Mouse (Mus musculus) liver, adult 2 months (tissue): ENCODE results near the gene Zeb2. TPM values are rescaled to one million over a fixed set of nuclear protein-coding genes. Genes with fewer than 3 reads are reported as not detected.

Experiments used
- DNase-seq: peaks from one replicate; pipeline ENCODE4 v3.0.0-alpha.2; 2011; ENCODE audit warnings: low read depth, low spot score; ENCODE audit errors: extremely low read depth
- H3K27ac ChIP-seq: fragments of 200-500 bp; replicated peaks from 2 replicates; pipeline ENCODE4 v1.5.1; 2012; ENCODE audit warnings: low read depth, mild to moderate bottlenecking, control low read depth, inconsistent platforms, low read length; ENCODE audit not compliant: insufficient read depth
- H3K27me3 ChIP-seq: fragments of 200-500 bp; 2 replicates; pipeline ENCODE4 v1.6.1; 2012; ENCODE audit warnings: mild to moderate bottlenecking, moderate library complexity, low read length, inconsistent platforms; ENCODE audit not compliant: control insufficient read depth, insufficient read depth
- H3K36me3 ChIP-seq: fragments of 200-500 bp; 2 replicates; pipeline ENCODE4 v1.6.1; 2012; ENCODE audit warnings: low read length, inconsistent platforms; ENCODE audit not compliant: control insufficient read depth, insufficient read depth
- H3K4me1 ChIP-seq: fragments of 200-500 bp; 2 replicates; pipeline ENCODE4 v1.6.1; 2011; ENCODE audit warnings: low read length; ENCODE audit not compliant: control insufficient read depth, insufficient read depth
- H3K4me3 ChIP-seq: fragments of 200-500 bp; 2 replicates; pipeline ENCODE4 v1.5.1; 2011; ENCODE audit warnings: low read depth, mild to moderate bottlenecking, control low read depth, low read length, moderate library complexity; ENCODE audit not compliant: insufficient read depth
- H3K79me2 ChIP-seq: fragments of 200-500 bp; 2 replicates; pipeline ENCODE4 v1.6.1; 2012; ENCODE audit warnings: inconsistent platforms, mild to moderate bottlenecking, low read length, moderate library complexity; ENCODE audit not compliant: control insufficient read depth, insufficient read depth
- H3K9ac ChIP-seq: fragments of 200-500 bp; 2 replicates; pipeline ENCODE4 v1.6.1; 2012; ENCODE audit warnings: low read depth, mild to moderate bottlenecking, control low read depth, inconsistent platforms, low read length
- CTCF ChIP-seq: fragments of 200-500 bp; IDR thresholded peaks from 2 replicates; pipeline ENCODE4 v1.5.1; 2011; ENCODE audit warnings: low read depth, low read length, control low read depth
- POLR2A ChIP-seq: fragments of 200-500 bp; IDR thresholded peaks from 2 replicates; pipeline ENCODE4 v1.6.1; 2011; ENCODE audit warnings: low read length, control low read depth; ENCODE audit not compliant: insufficient read depth; ENCODE audit errors: extremely low read depth
- WGBS: fragments of 180-500 bp; shearing (Covaris S2); methylation state at CpG from one replicate; pipeline ENCODE4 v1.1.7; 2018; 5-methylcytosine and 5-hydroxymethylcytosine counted together
- polyA plus RNA-seq: library from polyadenylated mRNA; depleted of rRNA; stranded (reverse); fragments of >200 nt; gene quantifications from 2 replicates; pipeline ENCODE4 v1.2.3, GENCODE M21; 2012
- total RNA-seq: library from RNA; depleted of rRNA; stranded (reverse); fragments of >200 nt; gene quantifications from 2 replicates; pipeline ENCODE4 v1.2.3, GENCODE M21; 2014

The Zeb2 gene
- total and polyA plus RNA-seq, 2 experiments: 4.9 to 15.5 TPM

GRCm38 (mm10) chr2:44979042-44979721 lies 138.0 kb downstream of the Zeb2 start:
- 0 out of 2 replicates have a peak, but pooled peaks cover 3% of the 10 kb centered on the region for H3K4me1 ChIP-seq
- H3K9ac ChIP-seq: no peak overlapping the region
- H3K27ac ChIP-seq: no peak overlapping the region
- no peak for DNase-seq
- H3K4me3 ChIP-seq: no peak overlapping the region
- H3K79me2 ChIP-seq: no peaks in the 10 kb centered on the region
- TF ChIP-seq CTCF (no peak), POLR2A (no peak)
- no peaks in the 10 kb centered on the region for H3K36me3 ChIP-seq
- H3K27me3 ChIP-seq: no peaks in the 10 kb centered on the region
- 10% methylated on average over 18 of the region's 18 CpGs for WGBS

DNA sequence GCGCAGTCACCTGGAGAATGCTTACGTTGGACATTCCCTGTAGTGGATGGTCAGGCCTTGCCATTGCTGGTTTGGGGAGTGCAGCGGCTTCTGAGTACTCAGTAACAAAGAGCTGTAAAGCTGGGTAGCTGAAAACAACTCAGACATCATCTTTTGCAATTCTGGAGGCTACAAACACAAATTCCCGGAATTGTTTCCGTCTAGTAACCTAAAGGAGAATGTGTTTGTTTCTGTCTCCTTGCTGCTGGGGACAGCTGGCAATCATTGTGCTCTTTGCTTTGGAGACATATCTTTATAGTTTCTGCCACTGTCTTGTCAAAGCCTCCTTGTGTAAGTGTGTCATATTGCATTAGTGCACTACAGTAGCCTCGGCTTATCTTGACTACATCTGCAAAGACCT lies 139.2 kb downstream of the Zeb2 start:
- H3K27ac ChIP-seq: no peak overlapping the region
- no peaks in the 10 kb centered on the region for H3K79me2 ChIP-seq
- TF ChIP-seq POLR2A (no peak), CTCF (no peak)
- no peaks in the 10 kb centered on the region for H3K27me3 ChIP-seq
- no peak overlapping the region for H3K4me3 ChIP-seq
- 93% methylated on average over 6 of the region's 6 CpGs for WGBS
- H3K9ac ChIP-seq: no peak overlapping the region
- H3K36me3 ChIP-seq: no peaks in the 10 kb centered on the region
- H3K4me1 ChIP-seq: 0 out of 2 replicates have a peak, but pooled peaks cover 3% of the 10 kb centered on the region
- no peak for DNase-seq

GRCm38 (mm10) chr2:44977556-44977955 lies 139.6 kb downstream of the Zeb2 start:
- no peaks in the 10 kb centered on the region for H3K36me3 ChIP-seq
- H3K27me3 ChIP-seq: no peaks in the 10 kb centered on the region
- no peak overlapping the region for H3K9ac ChIP-seq
- 84% methylated on average over 2 of the region's 2 CpGs for WGBS
- no peak for DNase-seq
- no peaks in the 10 kb centered on the region for H3K79me2 ChIP-seq
- no peak overlapping the region for H3K4me3 ChIP-seq
- no peak for TF ChIP-seq CTCF
- TF ChIP-seq POLR2A: no peak
- H3K27ac ChIP-seq: no peak overlapping the region
- H3K4me1 ChIP-seq: 0 out of 2 replicates have a peak, but pooled peaks cover 3% of the 10 kb centered on the region

DNA sequence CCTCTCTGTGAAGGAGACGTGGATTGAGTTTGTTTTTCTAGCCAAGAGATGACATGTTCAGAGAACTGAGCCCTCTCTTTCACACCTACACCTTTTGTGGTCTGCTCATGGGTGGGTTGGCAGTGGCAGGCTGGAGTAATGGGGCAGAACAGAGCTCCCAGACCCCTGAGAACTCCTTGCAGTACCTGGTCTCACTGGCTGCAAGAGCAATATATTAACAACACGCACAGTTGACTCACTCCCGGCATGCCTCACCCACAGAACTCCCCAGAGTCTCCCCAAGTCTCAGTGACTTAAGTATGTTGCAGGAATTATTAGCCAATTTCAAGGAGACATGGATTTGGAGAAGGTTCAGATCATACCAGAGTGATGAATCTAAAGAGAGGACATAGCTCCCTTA lies 140.1 kb downstream of the Zeb2 start:
- H3K4me1 ChIP-seq: 0 out of 2 replicates have a peak, but pooled peaks cover 3% of the 10 kb centered on the region
- H3K4me3 ChIP-seq: no peak overlapping the region
- no peak for TF ChIP-seq POLR2A
- no peaks in the 10 kb centered on the region for H3K79me2 ChIP-seq
- 93% methylated on average over 3 of the region's 3 CpGs for WGBS
- H3K27me3 ChIP-seq: no peaks in the 10 kb centered on the region
- no peaks in the 10 kb centered on the region for H3K36me3 ChIP-seq
- H3K27ac ChIP-seq: no peak overlapping the region
- H3K9ac ChIP-seq: no peak overlapping the region
- DNase-seq: no peak

DNA sequence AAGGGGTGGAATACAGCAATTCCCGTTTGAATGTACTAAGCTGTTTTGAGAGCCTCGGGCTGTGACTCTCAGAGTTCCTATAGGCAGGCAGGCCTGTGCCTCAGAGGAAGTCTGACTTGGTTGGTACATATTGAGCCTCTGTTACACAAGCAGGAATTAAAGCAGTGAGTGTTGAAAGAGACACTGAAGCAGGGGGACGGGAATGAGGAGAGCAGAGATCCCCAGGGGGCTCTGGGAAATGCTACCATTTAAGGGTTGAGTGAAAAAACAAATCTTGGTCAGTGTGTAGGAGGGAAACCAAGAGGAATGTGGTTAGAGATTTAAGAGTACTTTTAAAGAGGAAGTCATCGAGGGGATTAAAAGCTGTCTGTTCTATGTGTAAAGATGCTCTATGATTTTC lies 140.7 kb downstream of the Zeb2 start:
- TF ChIP-seq POLR2A (no peak), CTCF (no peak)
- no peak for DNase-seq
- Histone ChIP-seq H3K79me2 (no peaks in the 10 kb centered on the region), H3K27ac (no peak overlapping the region), H3K27me3 (no peaks in the 10 kb centered on the region), H3K4me3 (no peak overlapping the region), H3K4me1 (0 out of 2 replicates have a peak, but pooled peaks cover 3% of the 10 kb centered on the region), H3K36me3 (no peaks in the 10 kb centered on the region), H3K9ac (no peak overlapping the region)
- 79% methylated on average over 4 of the region's 4 CpGs for WGBS

DNA sequence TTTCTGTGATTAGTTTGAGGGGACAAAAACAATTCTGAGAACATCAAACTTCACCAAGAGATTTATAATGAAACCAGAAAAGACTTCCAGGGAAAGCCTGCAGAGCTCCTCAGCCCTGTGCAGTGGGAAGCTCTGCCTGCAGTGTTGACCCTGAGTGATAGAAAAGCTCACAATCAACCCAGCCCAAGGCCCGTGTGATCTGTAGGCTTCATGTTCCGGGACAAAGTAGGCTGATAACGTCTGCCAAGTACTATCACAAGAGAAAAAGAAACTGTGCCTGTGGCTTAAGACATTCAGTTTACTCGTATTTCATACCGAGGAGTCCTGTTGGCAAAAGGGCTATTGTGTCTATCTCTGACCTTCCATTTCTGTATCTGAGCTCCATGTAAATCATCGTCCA lies 143.4 kb downstream of the Zeb2 start:
- DNase-seq: no peak
- H3K4me3 ChIP-seq: no peak overlapping the region
- no peak overlapping the region for H3K27ac ChIP-seq
- no peak overlapping the region for H3K9ac ChIP-seq
- no peaks in the 10 kb centered on the region for H3K79me2 ChIP-seq
- peaks cover 3% of the 10 kb centered on the region; the same call in 1 of the 2 replicates for H3K4me1 ChIP-seq
- H3K27me3 ChIP-seq: no peaks in the 10 kb centered on the region
- 60% methylated on average over 6 of the region's 6 CpGs for WGBS
- no peaks in the 10 kb centered on the region for H3K36me3 ChIP-seq
- no peak for TF ChIP-seq CTCF
- no peak for TF ChIP-seq POLR2A
